Mouse (Mus musculus): Measurements from ENCODE around the gene Olfr1209. TPM values are rescaled to one million over a fixed set of nuclear protein-coding genes. Genes with fewer than 3 reads are reported as not detected.

Gene Olfr1209
- total RNA-seq (2021), result not detected

GRCm38 (mm10) chr2:88915057-88915456 is at the start of gene Olfr1209:
TSS of gene Olfr1209 (minus strand) at chr2:88915157.
- intact Hi-C loops (cut with DNase I), result no loop called here
- no peak for DNase-seq (ENCODE audit: low spot score in 2 of 2)

- DNase-seq (ENCODE audit: low spot score in 2 of 2), result no peak
- intact Hi-C loops (cut with DNase I), result no loop called here
Measured at GRCm38 (mm10) chr2:88953669-88954068, 38.7 kb upstream of the Olfr1209 start, which contains the start of gene Olfr1212. TSS of gene Olfr1212 (plus strand) at chr2:88953969.

GRCm38 (mm10) chr2:88938011-88938410 is 23.1 kb upstream of the Olfr1209 start, which contains the start of gene Olfr1211:
TSS of gene Olfr1211 (minus strand) at chr2:88938111.
- intact Hi-C loops (cut with DNase I), result no loop called here
- no peak for DNase-seq (ENCODE audit: low spot score in 2 of 2)

- DNase-seq (ENCODE audit: low spot score in 2 of 2), result no peak
- intact Hi-C loops (cut with DNase I), result no loop called here
Measured at GRCm38 (mm10) chr2:88902211-88902610, 12.7 kb downstream of the Olfr1209 start, which contains the start of gene Olfr1208. TSS of gene Olfr1208 (minus strand) at chr2:88902311.

- intact Hi-C loops (cut with DNase I), result no loop called here
Measured at GRCm38 (mm10) chr2:88862931-88863330, 52.0 kb downstream of the Olfr1209 start, which contains the start of gene Olfr1206. TSS of gene Olfr1206 (plus strand) at chr2:88863231.

More at GRCm38 (mm10) chr2:88862931-88863330, 52.0 kb downstream of the Olfr1209 start, which contains the start of gene Olfr1206:
- DNase-seq (ENCODE audit: low spot score in 2 of 2), result no peak

Other genes starting within 250 kb of the Olfr1209 start
- gene Olfr1193, start 239.5 kb downstream of the Olfr1209 start, total RNA-seq (2021), result not detected
- gene Olfr1195, start 226.0 kb downstream of the Olfr1209 start, total RNA-seq (2021), result not detected
- gene Olfr1196, start 210.6 kb downstream of the Olfr1209 start, total RNA-seq (2021), result not detected
- gene Olfr1197, start 182.8 kb downstream of the Olfr1209 start, total RNA-seq (2021), result not detected
- gene Olfr1198, start 163.8 kb downstream of the Olfr1209 start, total RNA-seq (2021), result not detected
- not detected for gene Olfr1199, start 154.7 kb downstream of the Olfr1209 start, total RNA-seq (2021)
- not detected for gene Olfr1200, start 144.7 kb downstream of the Olfr1209 start, total RNA-seq (2021)
- not detected for gene Olfr1201, start 122.1 kb downstream of the Olfr1209 start, total RNA-seq (2021)
- gene Olfr1202, start 100.7 kb downstream of the Olfr1209 start, total RNA-seq (2021), result not detected
- not detected for gene Olfr1205, start 85.4 kb downstream of the Olfr1209 start, total RNA-seq (2021)
- gene Olfr1204, start 65.9 kb downstream of the Olfr1209 start, total RNA-seq (2021), result not detected
- not detected for gene Olfr1206, start 51.9 kb downstream of the Olfr1209 start, total RNA-seq (2021)
- not detected for gene Olfr1208, start 12.8 kb downstream of the Olfr1209 start, total RNA-seq (2021)
- not detected for gene Olfr1211, start 23.0 kb upstream of the Olfr1209 start, total RNA-seq (2021)
- not detected for gene Olfr1212, start 38.8 kb upstream of the Olfr1209 start, total RNA-seq (2021)
- not detected for gene Gm13762, start 65.1 kb upstream of the Olfr1209 start, total RNA-seq (2021)
- gene Olfr1214, start 77.5 kb upstream of the Olfr1209 start, total RNA-seq (2021), result not detected
- gene Olfr1215, start 91.8 kb upstream of the Olfr1209 start, total RNA-seq (2021), result not detected
- not detected for gene Olfr1216, start 103.2 kb upstream of the Olfr1209 start, total RNA-seq (2021)
- not detected for gene Olfr1217, start 116.9 kb upstream of the Olfr1209 start, total RNA-seq (2021)
- gene Olfr1218, start 146.0 kb upstream of the Olfr1209 start, total RNA-seq (2021), result not detected
- not detected for gene Olfr1219, start 168.4 kb upstream of the Olfr1209 start, total RNA-seq (2021)
- not detected for gene Olfr1220, start 191.7 kb upstream of the Olfr1209 start, total RNA-seq (2021)
- not detected for gene Olfr1221, start 202.1 kb upstream of the Olfr1209 start, total RNA-seq (2021)
- gene Olfr1222, start 217.9 kb upstream of the Olfr1209 start, total RNA-seq (2021), result not detected
- not detected for gene Olfr1223, start 236.4 kb upstream of the Olfr1209 start, total RNA-seq (2021)
- not detected for gene Olfr1224-ps1, start 248.9 kb upstream of the Olfr1209 start, total RNA-seq (2021)